Mouse (Mus musculus) right cerebral cortex, adult 18-20 months (tissue): ENCODE measurements around the gene BC051019.

Source experiments
- DNase-seq: peaks from one replicate; pipeline ENCODE4 v3.0.0; 2022; ENCODE audit warnings: mixed read lengths

The BC051019 gene

GRCm38 (mm10) chr7:109707023-109707785 is 16.4 kb downstream of the BC051019 start:
- peak; percentile 29 for DNase-seq

- no peak for DNase-seq
Observed at GRCm38 (mm10) chr7:109704461-109704860, 19.2 kb downstream of the BC051019 start.

GRCm38 (mm10) chr7:109704016-109704377 is 19.7 kb downstream of the BC051019 start:
- DNase-seq: no peak

- peak; percentile 94 for DNase-seq
Observed at GRCm38 (mm10) chr7:109703190-109704015, 20.2 kb downstream of the BC051019 start, which contains the start of the genes St5 and Akip1. TSS of gene St5 (minus strand) at chr7:109703605. TSS of gene Akip1 (plus strand) at chr7:109703690.

GRCm38 (mm10) chr7:109702721-109703120 is 20.9 kb downstream of the BC051019 start:
- DNase-seq: no peak

- DNase-seq: no peak
Observed at GRCm38 (mm10) chr7:109700213-109700612, 23.4 kb downstream of the BC051019 start.

- DNase-seq: no peak
Observed at GRCm38 (mm10) chr7:109695339-109695726, 28.3 kb downstream of the BC051019 start.

GRCm38 (mm10) chr7:109694576-109695338 is 28.9 kb downstream of the BC051019 start:
- no peak for DNase-seq

- DNase-seq: no peak
Observed at GRCm38 (mm10) chr7:109690961-109691360, 32.7 kb downstream of the BC051019 start.

GRCm38 (mm10) chr7:109690101-109690500 is 33.5 kb downstream of the BC051019 start:
- DNase-seq: no peak

- no peak for DNase-seq
Observed at GRCm38 (mm10) chr7:109686585-109687128, 37.0 kb downstream of the BC051019 start.

GRCm38 (mm10) chr7:109680879-109681278 is 42.8 kb downstream of the BC051019 start:
- no peak for DNase-seq

- DNase-seq: no peak
Observed at GRCm38 (mm10) chr7:109680284-109680683, 43.4 kb downstream of the BC051019 start.

- DNase-seq: no peak
Observed at GRCm38 (mm10) chr7:109674944-109675628, 48.6 kb downstream of the BC051019 start.

GRCm38 (mm10) chr7:109671581-109672471 is 51.8 kb downstream of the BC051019 start:
- DNase-seq: peak; percentile 74

GRCm38 (mm10) chr7:109669426-109670170 is 54.1 kb downstream of the BC051019 start:
- no peak for DNase-seq

- no peak for DNase-seq
Observed at GRCm38 (mm10) chr7:109666664-109667063, 57.0 kb downstream of the BC051019 start.

GRCm38 (mm10) chr7:109662626-109663025 is 61.0 kb downstream of the BC051019 start:
- peak; percentile 30 for DNase-seq
